In the genomic region with DNA sequence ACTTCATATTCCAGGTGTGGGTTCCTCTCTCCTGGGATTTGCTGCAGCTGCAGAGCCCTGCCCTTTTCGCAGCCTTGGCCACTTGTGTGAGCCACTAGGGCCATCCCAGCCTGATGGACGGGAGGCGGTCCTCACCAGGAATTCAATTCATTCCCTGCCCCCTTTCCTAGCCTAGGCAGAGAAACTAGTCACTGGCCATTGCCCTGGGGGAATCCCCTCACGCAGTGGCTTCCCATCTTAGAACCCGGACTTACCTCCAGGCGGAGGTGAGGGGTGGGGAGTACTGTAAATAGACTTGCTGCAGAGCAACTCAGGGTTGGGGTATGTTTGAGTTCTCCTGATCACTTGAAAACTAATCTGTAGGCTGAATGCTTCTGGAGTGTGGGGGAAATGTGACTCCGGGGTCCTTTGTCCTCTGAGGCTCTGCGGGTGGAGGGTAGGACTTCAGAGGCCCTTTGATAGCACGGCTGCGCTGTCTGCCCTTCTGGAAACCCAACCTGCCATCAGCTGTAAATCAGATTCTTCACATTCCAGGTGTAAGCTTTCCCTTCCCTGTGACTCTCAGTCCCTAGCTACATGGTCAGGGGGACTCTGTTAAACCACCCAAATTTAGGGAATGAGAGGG, we compare ENCODE assay signal across 9 mouse cellular contexts. TPM values are rescaled to one million over a fixed set of nuclear protein-coding genes. Genes with fewer than 3 reads are reported as not detected.
A peak's percentile ranks its signal among the peaks of the same experiment; 100 is the strongest.
DNase-seq lines count a peak whose midpoint lies in the region; ATAC-seq and TF ChIP-seq lines count a peak whose summit lies in the region.
"Had no signal": no experiment of that assay in that cellular context is flagged by ENCODE, and none has a peak within 500 bp of the region (broad histone marks: within the 10 kb centered on the region; RNA-seq: fewer than 3 reads in every experiment).

No protein-coding gene starts in this region.

- 0 out of 2 replicates have a peak overlapping the region, but pooled peaks have one; percentile 7 for H3K4me2 ChIP-seq in hindbrain, embryonic 11.5 days (replicated peaks; ENCODE audit: low read depth, low read length)
- H3K4me2 ChIP-seq in hindbrain, postnatal 0 days (ENCODE audit: low read depth, low read length), result no peak overlapping the region
- H3K4me2 ChIP-seq in forebrain, embryonic 13.5 days, result no peak overlapping the region
- 0 out of 2 replicates have a peak overlapping the region, but pooled peaks have one; percentile 16 for H3K4me2 ChIP-seq in midbrain, embryonic 12.5 days (replicated peaks)

- no peak for TF ChIP-seq CTCF in hindbrain, postnatal 0 days (IDR thresholded peaks at IDR 0.05; ENCODE audit: low read depth)
- no peak for TF ChIP-seq CTCF in layer of hippocampus, adult 2 months (conservative IDR thresholded peaks at IDR 0.05)

- H3K27me3 ChIP-seq in hindbrain, embryonic 11.5 days (ENCODE audit: control insufficient read depth, insufficient read depth, low read length), result no peaks in the 10 kb centered on the region
- H3K27me3 ChIP-seq in hindbrain, postnatal 0 days (ENCODE audit: insufficient read depth, low read length), result no peaks in the 10 kb centered on the region
- no peaks in the 10 kb centered on the region for H3K27me3 ChIP-seq in forebrain, embryonic 13.5 days
- H3K27me3 ChIP-seq in midbrain, embryonic 12.5 days, result no peaks in the 10 kb centered on the region

- no peak overlapping the region for H3K4me3 ChIP-seq in hindbrain, embryonic 11.5 days (ENCODE audit: low read depth, low read length)
- H3K4me3 ChIP-seq in hindbrain, postnatal 0 days (ENCODE audit: low read length), result no peak overlapping the region
- no peak overlapping the region for H3K4me3 ChIP-seq in forebrain, embryonic 13.5 days
- no peak overlapping the region for H3K4me3 ChIP-seq in midbrain, embryonic 12.5 days
- H3K4me3 ChIP-seq in layer of hippocampus, adult 2 months, result no peak overlapping the region

- WGBS in hindbrain, embryonic 11.5 days, result 5% methylated on average over 10 of the region's 10 CpGs
- 26% methylated on average over 10 of the region's 10 CpGs for WGBS in hindbrain, postnatal 0 days
- 12% methylated on average over 10 of the region's 10 CpGs for WGBS in forebrain, embryonic 13.5 days
- WGBS in midbrain, embryonic 12.5 days, result 3% methylated on average over 10 of the region's 10 CpGs

- DNase-seq in hindbrain, embryonic 11.5 days (ENCODE audit: low spot score), result peak; percentile 47
- DNase-seq in hindbrain, postnatal 0 days (ENCODE audit: low spot score), result no peak
- DNase-seq in R1 (ENCODE audit: low read depth, low spot score), result peak; percentile 52
- no peak for DNase-seq in layer of hippocampus, adult 8-10 months (ENCODE audit: low spot score in 2 of 2)
- no peak for DNase-seq in layer of hippocampus, adult 2 months (ENCODE audit: low spot score in 2 of 2)
- DNase-seq: lung, adult 18-20 months had no signal

- H3K36me3 ChIP-seq in hindbrain, embryonic 11.5 days (ENCODE audit: control insufficient read depth, insufficient read depth, low read length), result peaks cover 9% of the 10 kb centered on the region
- H3K36me3 ChIP-seq in hindbrain, postnatal 0 days (ENCODE audit: insufficient read depth, low read length), result peaks cover 36% of the 10 kb centered on the region
- H3K36me3 ChIP-seq in forebrain, embryonic 13.5 days (ENCODE audit: poor library complexity, severe bottlenecking), result peaks cover 52% of the 10 kb centered on the region
- peaks cover 49% of the 10 kb centered on the region for H3K36me3 ChIP-seq in midbrain, embryonic 12.5 days

- H3K9me3 ChIP-seq in hindbrain, embryonic 11.5 days (ENCODE audit: control insufficient read depth, low read length), result no peaks in the 10 kb centered on the region
- H3K9me3 ChIP-seq in hindbrain, postnatal 0 days (ENCODE audit: low read length), result no peaks in the 10 kb centered on the region
- no peaks in the 10 kb centered on the region for H3K9me3 ChIP-seq in forebrain, embryonic 13.5 days (replicated peaks)
- no peaks in the 10 kb centered on the region for H3K9me3 ChIP-seq in midbrain, embryonic 12.5 days

- peak overlapping the region; percentile 8; the same call in 1 of the 2 replicates for H3K27ac ChIP-seq in hindbrain, embryonic 11.5 days (ENCODE audit: low read depth, low read length)
- no peak overlapping the region for H3K27ac ChIP-seq in hindbrain, postnatal 0 days
- H3K27ac ChIP-seq in forebrain, embryonic 13.5 days, result no peak overlapping the region
- peak overlapping the region; percentile 58 for H3K27ac ChIP-seq in midbrain, embryonic 12.5 days (replicated peaks)
- H3K27ac ChIP-seq in layer of hippocampus, adult 2 months, result no peak overlapping the region

- peaks cover 6% of the 10 kb centered on the region; the same call in 1 of the 2 replicates for H3K4me1 ChIP-seq in hindbrain, embryonic 11.5 days (replicated peaks; ENCODE audit: control insufficient read depth, insufficient read depth, low read length)
- no peaks in the 10 kb centered on the region for H3K4me1 ChIP-seq in hindbrain, postnatal 0 days (ENCODE audit: insufficient read depth, low read length)
- H3K4me1 ChIP-seq in forebrain, embryonic 13.5 days, result peaks cover 16% of the 10 kb centered on the region
- H3K4me1 ChIP-seq in midbrain, embryonic 12.5 days, result peaks cover 16% of the 10 kb centered on the region

- no peak for ATAC-seq in hindbrain, embryonic 11.5 days (ENCODE audit: low FRiP score)
- ATAC-seq in hindbrain, postnatal 0 days, result no peak
- ATAC-seq in forebrain, embryonic 13.5 days, result no peak
- no peak for ATAC-seq in midbrain, embryonic 12.5 days (ENCODE audit: low FRiP score, low read depth)
- ATAC-seq in megakaryocyte progenitor cell, adult 5-6 weeks (replicated peaks; ENCODE audit: poor library complexity), result no peak

- 0 out of 2 replicates have a peak overlapping the region, but pooled peaks have one; percentile 15 for H3K9ac ChIP-seq in hindbrain, embryonic 11.5 days (ENCODE audit: low read depth, low read length)
- H3K9ac ChIP-seq in hindbrain, postnatal 0 days (replicated peaks; ENCODE audit: low read length), result no peak overlapping the region
- H3K9ac ChIP-seq in forebrain, embryonic 13.5 days, result 0 out of 2 replicates have a peak overlapping the region, but pooled peaks have one; percentile 22
- H3K9ac ChIP-seq in midbrain, embryonic 12.5 days (replicated peaks), result 0 out of 2 replicates have a peak overlapping the region, but pooled peaks have one; percentile 0

RNA-seq across cellular contexts. Expression of a gene that starts 4.9 kb away (rescaled TPM):
- 33.1 and 39.0 TPM in 2 replicates for polyA plus RNA-seq in hindbrain, embryonic 11.5 days (2014; fragmentation: Nextera tagmentation; extraction: Ambion mirVana)
- total RNA-seq in hindbrain, postnatal 0 days (2014; rRNA removed), result 2.5 and 4.6 TPM in 2 replicates
- polyA plus RNA-seq in hindbrain, postnatal 0 days (2015; fragmentation: Nextera tagmentation; extraction: Ambion mirVana), result 3.0 and 3.4 TPM in 2 replicates
- 23.0 and 26.9 TPM in 2 replicates for polyA plus RNA-seq in forebrain, embryonic 13.5 days (2015; fragmentation: Nextera tagmentation; extraction: Ambion mirVana)
- 28.3 and 29.0 TPM in 2 replicates for polyA plus RNA-seq in midbrain, embryonic 12.5 days (2016; fragmentation: Nextera tagmentation; extraction: Ambion mirVana)
- 1 to 10 TPM in 1 of 4 experiments, under 1 TPM in 3; 0.36 to 1.2 (median 0.44) TPM for total RNA-seq in layer of hippocampus, adult 8-10 months (2022)
- 42.6 and 56.1 TPM in 2 replicates for total RNA-seq in megakaryocyte progenitor cell, adult 5-6 weeks (2015)
- total RNA-seq in megakaryocyte progenitor cell, adult 5-6 weeks (2017), result 40.7 and 44.1 TPM in 2 replicates
- total RNA-seq in layer of hippocampus, adult 2 months (2021), result under 1 TPM; 0.52 to 0.64 TPM

RNA-seq across cellular contexts. Expression of a gene that starts 24.9 kb away (rescaled TPM):
- 48.3 and 51.2 TPM in 2 replicates for polyA plus RNA-seq in hindbrain, embryonic 11.5 days (2014; fragmentation: Nextera tagmentation; extraction: Ambion mirVana)
- 16.9 and 19.2 TPM in 2 replicates for total RNA-seq in hindbrain, postnatal 0 days (2014; rRNA removed)
- 8.1 and 9.5 TPM in 2 replicates for polyA plus RNA-seq in hindbrain, postnatal 0 days (2015; fragmentation: Nextera tagmentation; extraction: Ambion mirVana)
- polyA plus RNA-seq in forebrain, embryonic 13.5 days (2015; fragmentation: Nextera tagmentation; extraction: Ambion mirVana), result 8.7 and 10.2 TPM in 2 replicates
- 15.5 and 17.3 TPM in 2 replicates for polyA plus RNA-seq in midbrain, embryonic 12.5 days (2016; fragmentation: Nextera tagmentation; extraction: Ambion mirVana)
- total RNA-seq in layer of hippocampus, adult 8-10 months (2022), result 10 to 100 TPM; 17.3 to 20.2 (median 19.4) TPM
- total RNA-seq in megakaryocyte progenitor cell, adult 5-6 weeks (2015), result 4.4 and 5.9 TPM in 2 replicates
- total RNA-seq in megakaryocyte progenitor cell, adult 5-6 weeks (2017), result 1.6 and 2.2 TPM in 2 replicates
- 10 to 100 TPM; 15.4 to 19.0 TPM for total RNA-seq in layer of hippocampus, adult 2 months (2021)

RNA-seq across cellular contexts. Expression of a gene that starts 39.3 kb away (rescaled TPM):
- 5.1 and 5.4 TPM in 2 replicates for polyA plus RNA-seq in hindbrain, embryonic 11.5 days (2014; fragmentation: Nextera tagmentation; extraction: Ambion mirVana)
- 8.1 and 10.4 TPM in 2 replicates for total RNA-seq in hindbrain, postnatal 0 days (2014; rRNA removed)
- polyA plus RNA-seq in hindbrain, postnatal 0 days (2015; fragmentation: Nextera tagmentation; extraction: Ambion mirVana), result 3.5 and 3.7 TPM in 2 replicates
- 5.0 and 5.4 TPM in 2 replicates for polyA plus RNA-seq in forebrain, embryonic 13.5 days (2015; fragmentation: Nextera tagmentation; extraction: Ambion mirVana)
- polyA plus RNA-seq in midbrain, embryonic 12.5 days (2016; fragmentation: Nextera tagmentation; extraction: Ambion mirVana), result 4.9 TPM in 2 replicates
- 10 to 100 TPM; 69.4 to 86.8 (median 80.7) TPM for total RNA-seq in layer of hippocampus, adult 8-10 months (2022)
- total RNA-seq in megakaryocyte progenitor cell, adult 5-6 weeks (2015), result 15.0 and 17.1 TPM in 2 replicates
- 3.0 and 3.6 TPM in 2 replicates for total RNA-seq in megakaryocyte progenitor cell, adult 5-6 weeks (2017)
- 10 to 100 TPM; 68.6 to 70.9 TPM for total RNA-seq in layer of hippocampus, adult 2 months (2021)

Comparison
In these comparisons a context has a peak if more than half of its experiments do, and no peak if none do; other contexts are left out.
1. DNase-seq: peak in hindbrain, embryonic 11.5 days (single experiment) and R1 (single experiment); none in hindbrain, postnatal 0 days (single experiment), layer of hippocampus, adult 8-10 months (0 of 2) and layer of hippocampus, adult 2 months (0 of 2).
2. H3K27ac ChIP-seq: peak in hindbrain, embryonic 11.5 days (single experiment) and midbrain, embryonic 12.5 days (single experiment); none in hindbrain, postnatal 0 days (single experiment), forebrain, embryonic 13.5 days (single experiment) and layer of hippocampus, adult 2 months (single experiment).
3. H3K4me2 ChIP-seq: peak in hindbrain, embryonic 11.5 days (single experiment) and midbrain, embryonic 12.5 days (single experiment); none in hindbrain, postnatal 0 days (single experiment) and forebrain, embryonic 13.5 days (single experiment).